Mouse (Mus musculus): ENCODE results near the gene Tmem30a. TPM values are rescaled to one million over a fixed set of nuclear protein-coding genes. Genes with fewer than 3 reads are reported as not detected.

The Tmem30a gene
- polyA plus RNA-seq (2012; rRNA removed; ENCODE audit: low replicate concordance) = 26.3 and 56.1 TPM in 2 replicates

GRCm38 (mm10) chr9:79792841-79793835 is at the start of gene Tmem30a:
Tmem30a (minus strand) TSS chr9:79793507.

GRCm38 (mm10) chr9:79759385-79760005 is 33.8 kb downstream of the Tmem30a start, which contains the start of gene Cox7a2:
Cox7a2 (minus strand) TSS chr9:79759878.

Other genes with a start within 250 kb of the Tmem30a start
- 6.8 and 9.8 TPM in 2 replicates for gene Col12a1, start 74.7 kb downstream of the Tmem30a start, polyA plus RNA-seq (2012; rRNA removed; ENCODE audit: low replicate concordance)
- 96.9 and 387 TPM in 2 replicates for gene Cox7a2, start 33.6 kb downstream of the Tmem30a start, polyA plus RNA-seq (2012; rRNA removed; ENCODE audit: low replicate concordance)
- gene Filip1, start 219.3 kb upstream of the Tmem30a start, polyA plus RNA-seq (2012; rRNA removed; ENCODE audit: low replicate concordance) = 1.4 and 5.4 TPM in 2 replicates